Mouse (Mus musculus): ENCODE measurements at regions not wholly inside any gene's neighbourhood (a gene's known extent, or its start where the extent isn't known, plus 50 kb on each side); places are given as distances from the start of the nearest gene placed in this dataset.
A peak's percentile ranks its signal among the peaks of the same experiment; 100 is the strongest.

GRCm38 (mm10) chr3:66762446-66762845, 218.7 kb upstream of the Rsrc1 start:
- no peaks in the 10 kb centered on the region for H3K79me2 ChIP-seq (replicated peaks; ENCODE audit: control insufficient read depth, extremely low read depth, insufficient read depth, poor library complexity, severe bottlenecking)
- in situ Hi-C loops (cut with MboI; ENCODE audit: low pct_ligation_motif_present, low pct_unique_long_range_greater_than_20kb, low sequenced_read_pairs) = no loop called here
- H3K4me3 ChIP-seq (replicated peaks in 1 of 3; ENCODE audit: low read depth in 2 of 3, low read length in 2 of 3, poor library complexity in 1 of 3) = no peak overlapping the region
- TF ChIP-seq ETS1 (conservative IDR thresholded peaks at IDR 0.05; ENCODE audit: low read depth, low read length) (no peak), IRF4 (IDR thresholded peaks at IDR 0.05; ENCODE audit: low read depth, low read length) (no peak), NELFE (IDR thresholded peaks at IDR 0.05; ENCODE audit: low read depth, low read length) (no peak)
- no peak overlapping the region for H3K9ac ChIP-seq (ENCODE audit: insufficient read depth, low read depth)
- no peak overlapping the region for H3K27ac ChIP-seq (ENCODE audit: insufficient read depth, low read depth)
- H3K9me3 ChIP-seq (replicated peaks; ENCODE audit: low read length) = no peaks in the 10 kb centered on the region
- no peak for DNase-seq (ENCODE audit: extremely low read depth)
- H3K4me1 ChIP-seq (ENCODE audit: control insufficient read depth in 1 of 2, insufficient read depth in 2 of 2) = no peaks in the 10 kb centered on the region
- H3K27me3 ChIP-seq (replicated peaks) = no peaks in the 10 kb centered on the region
- H3K4me2 ChIP-seq (ENCODE audit: insufficient read depth, low read depth, poor library complexity, severe bottlenecking) = no peak overlapping the region
- dilution Hi-C loops (cut with MboI; ENCODE audit: extremely low pct_ligation_motif_present, extremely low pct_unique_long_range_greater_than_20kb, low sequenced_read_pairs) = no loop called here
- H3K36me3 ChIP-seq (replicated peaks in 1 of 2; ENCODE audit: control insufficient read depth in 1 of 2, insufficient read depth in 1 of 2, low read length in 1 of 2) = no peaks in the 10 kb centered on the region

- no peak overlapping the region for H3K4me3 ChIP-seq (replicated peaks in 1 of 3; ENCODE audit: low read depth in 2 of 3, low read length in 2 of 3, poor library complexity in 1 of 3)
- H3K9ac ChIP-seq (ENCODE audit: insufficient read depth, low read depth) = no peak overlapping the region
- H3K4me2 ChIP-seq (ENCODE audit: insufficient read depth, low read depth, poor library complexity, severe bottlenecking) = no peak overlapping the region
- no peaks in the 10 kb centered on the region for H3K9me3 ChIP-seq (replicated peaks; ENCODE audit: low read length)
- dilution Hi-C loops (cut with MboI; ENCODE audit: extremely low pct_ligation_motif_present, extremely low pct_unique_long_range_greater_than_20kb, low sequenced_read_pairs) (no loop called here), in situ Hi-C loops (cut with MboI; ENCODE audit: low pct_ligation_motif_present, low pct_unique_long_range_greater_than_20kb, low sequenced_read_pairs) (no loop called here)
- DNase-seq (ENCODE audit: extremely low read depth) = no peak
- no peak for TF ChIP-seq HCFC1 (IDR thresholded peaks at IDR 0.05; ENCODE audit: low read depth, low read length)
- no peak for TF ChIP-seq KAT2A (IDR thresholded peaks at IDR 0.05; ENCODE audit: insufficient replicate concordance, low read length)
- no peak for TF ChIP-seq ELF1 (IDR thresholded peaks at IDR 0.05; ENCODE audit: low read depth, low read length)
- TF ChIP-seq E2F4 (IDR thresholded peaks at IDR 0.05; ENCODE audit: insufficient replicate concordance, low read depth, low read length) = no peak
- no peak for TF ChIP-seq TBP (conservative IDR thresholded peaks at IDR 0.05; ENCODE audit: low read depth, low read length)
- no peak for TF ChIP-seq MEF2A (IDR thresholded peaks at IDR 0.05; ENCODE audit: borderline replicate concordance, low read depth, low read length)
- no peak for TF ChIP-seq GABPA (IDR thresholded peaks at IDR 0.05; ENCODE audit: insufficient replicate concordance, low read depth, low read length)
- no peaks in the 10 kb centered on the region for H3K27me3 ChIP-seq (replicated peaks)
- peaks cover 0 to 7% of the 10 kb centered on the region in 2 experiments; a peak in 1 of 4 replicates for H3K4me1 ChIP-seq (ENCODE audit: control insufficient read depth in 1 of 2, insufficient read depth in 2 of 2)
- no peak overlapping the region for H3K27ac ChIP-seq (ENCODE audit: insufficient read depth, low read depth)
- H3K36me3 ChIP-seq (replicated peaks in 1 of 2; ENCODE audit: control insufficient read depth in 1 of 2, insufficient read depth in 1 of 2, low read length in 1 of 2) = no peaks in the 10 kb centered on the region
- no peaks in the 10 kb centered on the region for H3K79me2 ChIP-seq (replicated peaks; ENCODE audit: control insufficient read depth, extremely low read depth, insufficient read depth, poor library complexity, severe bottlenecking)
Observed at GRCm38 (mm10) chr3:66797351-66798010, 183.7 kb upstream of the Rsrc1 start.

GRCm38 (mm10) chr3:66798292-66798691, 182.9 kb upstream of the Rsrc1 start:
- Histone ChIP-seq H3K9me3 (replicated peaks; ENCODE audit: low read length) (no peaks in the 10 kb centered on the region), H3K4me2 (ENCODE audit: insufficient read depth, low read depth, poor library complexity, severe bottlenecking) (no peak overlapping the region), H3K79me2 (replicated peaks; ENCODE audit: control insufficient read depth, extremely low read depth, insufficient read depth, poor library complexity, severe bottlenecking) (no peaks in the 10 kb centered on the region), H3K4me3 (replicated peaks in 1 of 3; ENCODE audit: low read depth in 2 of 3, low read length in 2 of 3, poor library complexity in 1 of 3) (no peak overlapping the region), H3K9ac (ENCODE audit: insufficient read depth, low read depth) (no peak overlapping the region), H3K4me1 (ENCODE audit: control insufficient read depth in 1 of 2, insufficient read depth in 2 of 2) (peaks cover 0 to 7% of the 10 kb centered on the region in 2 experiments; a peak in 1 of 4 replicates), H3K27ac (ENCODE audit: insufficient read depth, low read depth) (no peak overlapping the region), H3K27me3 (replicated peaks) (no peaks in the 10 kb centered on the region), H3K36me3 (replicated peaks in 1 of 2; ENCODE audit: control insufficient read depth in 1 of 2, insufficient read depth in 1 of 2, low read length in 1 of 2) (no peaks in the 10 kb centered on the region)
- TF ChIP-seq SMC3 (IDR thresholded peaks at IDR 0.05; ENCODE audit: low read depth, low read length) (no peak), RCOR1 (conservative IDR thresholded peaks at IDR 0.05; ENCODE audit: low read depth, low read length) (no peak), TCF12 (IDR thresholded peaks at IDR 0.05; ENCODE audit: low read depth, low read length) (no peak), ZKSCAN1 (IDR thresholded peaks at IDR 0.05; ENCODE audit: borderline replicate concordance, low read depth, low read length) (no peak), CHD2 (IDR thresholded peaks at IDR 0.05; ENCODE audit: low read length) (no peak), PAX5 (IDR thresholded peaks at IDR 0.05; ENCODE audit: low read length) (no peak), USF1 (IDR thresholded peaks at IDR 0.05; ENCODE audit: low read depth, low read length) (no peak), RAD21 (IDR thresholded peaks at IDR 0.05; ENCODE audit: low read depth, low read length) (no peak), POLR2AphosphoS2 (IDR thresholded peaks at IDR 0.05; ENCODE audit: low read depth, low read length) (no peak), GABPA (IDR thresholded peaks at IDR 0.05; ENCODE audit: insufficient replicate concordance, low read depth, low read length) (no peak)
- peak; percentile 6 for DNase-seq (ENCODE audit: extremely low read depth)
- dilution Hi-C loops (cut with MboI; ENCODE audit: extremely low pct_ligation_motif_present, extremely low pct_unique_long_range_greater_than_20kb, low sequenced_read_pairs) (no loop called here), in situ Hi-C loops (cut with MboI; ENCODE audit: low pct_ligation_motif_present, low pct_unique_long_range_greater_than_20kb, low sequenced_read_pairs) (no loop called here)
